Mouse (Mus musculus) hindbrain, embryonic 11.5 days (tissue): ENCODE data around the gene Scn2a. TPM values are rescaled to one million over a fixed set of nuclear protein-coding genes. Genes with fewer than 3 reads are reported as not detected.
"Not testable (repeated sequence)": the region's sequence is repeated elsewhere in the genome, so short reads cannot be mapped to it uniquely, and the experiment has no call there.

Experiments
- ATAC-seq: fragments of 200-750 bp; cut with Nextera tagmentation; 2 replicates; pipeline ENCODE4 v1.8.0; 2017; ENCODE audit warnings: mild to moderate bottlenecking, moderate TSS enrichment, moderate library complexity; ENCODE audit not compliant: low FRiP score
- DNase-seq: peaks from one replicate; pipeline ENCODE4 v3.0.0-alpha.2; 2015; ENCODE audit warnings: low spot score
- H3K27ac ChIP-seq: fragments of 300-500 bp; sonication (generic); 2 replicates; pipeline ENCODE4 v1.5.1; 2014; ENCODE audit warnings: mild to moderate bottlenecking, low read depth, low read length
- H3K27me3 ChIP-seq: fragments of 300-500 bp; sonication (generic); 2 replicates; pipeline ENCODE4 v1.6.1; 2014; ENCODE audit warnings: mild to moderate bottlenecking, low read length, moderate library complexity, mixed read lengths; ENCODE audit not compliant: control insufficient read depth, insufficient read depth
- H3K36me3 ChIP-seq: fragments of 300-500 bp; sonication (generic); 2 replicates; pipeline ENCODE4 v1.6.1; 2014; ENCODE audit warnings: mild to moderate bottlenecking, low read length, moderate library complexity, mixed read lengths; ENCODE audit not compliant: control insufficient read depth, insufficient read depth
- H3K4me1 ChIP-seq: fragments of 300-500 bp; sonication (generic); replicated peaks from 2 replicates; pipeline ENCODE4 v1.6.1; 2014; ENCODE audit warnings: low read length, mixed read lengths; ENCODE audit not compliant: control insufficient read depth, insufficient read depth
- H3K4me2 ChIP-seq: fragments of 300-500 bp; sonication (generic); replicated peaks from 2 replicates; pipeline ENCODE4 v1.6.1; 2014; ENCODE audit warnings: mild to moderate bottlenecking, low read depth, low read length
- H3K4me3 ChIP-seq: fragments of 300-500 bp; sonication (generic); 2 replicates; pipeline ENCODE4 v1.5.1; 2014; ENCODE audit warnings: low read depth, low read length
- H3K9ac ChIP-seq: fragments of 300-500 bp; sonication (generic); 2 replicates; pipeline ENCODE4 v1.6.1; 2014; ENCODE audit warnings: low read depth, low read length
- H3K9me3 ChIP-seq: fragments of 300-500 bp; sonication (generic); 2 replicates; pipeline ENCODE4 v1.6.1; 2016; ENCODE audit warnings: low read length; ENCODE audit not compliant: control insufficient read depth
- WGBS: fragments of 180-500 bp; shearing (Covaris S2); extraction: QIAGEN DNeasy Blood & Tissue Kit; methylation state at CpG from one replicate; pipeline ENCODE4 v1.1.7; 2014; 5-methylcytosine and 5-hydroxymethylcytosine counted together
- polyA plus RNA-seq: library from polyadenylated mRNA; unstranded; fragments of >200 nt; fragmentation: Nextera tagmentation; extraction: Ambion mirVana; gene quantifications from 2 replicates; pipeline ENCODE4 v1.2.1, GENCODE M21; 2014

The Scn2a gene
- polyA plus RNA-seq, 1 experiment from 2014 or later = 16.6 TPM

DNA sequence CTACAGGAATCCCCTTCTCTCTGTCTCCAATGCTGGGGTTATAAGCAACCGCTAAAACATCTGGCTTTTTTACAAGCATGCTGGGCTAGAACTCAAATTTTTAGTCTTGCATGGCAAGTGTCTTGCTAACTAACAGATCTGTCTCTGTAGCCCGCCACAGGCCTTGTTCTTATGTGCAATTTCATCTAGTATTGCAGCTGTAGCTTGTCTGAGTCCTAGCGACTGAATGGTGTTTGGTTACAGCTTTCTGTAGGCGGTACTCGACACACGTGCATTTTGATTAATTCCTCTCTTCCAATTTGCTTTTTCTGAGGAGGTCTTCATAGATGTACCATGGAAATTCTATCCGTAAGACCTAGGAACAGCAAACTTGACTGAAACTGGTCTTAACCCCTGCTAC is 161.9 kb downstream of the Scn2a start:
- H3K9ac ChIP-seq = no peak overlapping the region
- H3K27me3 ChIP-seq = no peaks in the 10 kb centered on the region
- H3K27ac ChIP-seq = no peak overlapping the region
- ATAC-seq (no peak), DNase-seq (no peak)
- H3K4me1 ChIP-seq = no peaks in the 10 kb centered on the region
- no peaks in the 10 kb centered on the region for H3K36me3 ChIP-seq
- H3K9me3 ChIP-seq = no peaks in the 10 kb centered on the region
- H3K4me2 ChIP-seq = no peak overlapping the region
- 78% methylated on average over 7 of the region's 7 CpGs for WGBS
- no peak overlapping the region for H3K4me3 ChIP-seq

DNA sequence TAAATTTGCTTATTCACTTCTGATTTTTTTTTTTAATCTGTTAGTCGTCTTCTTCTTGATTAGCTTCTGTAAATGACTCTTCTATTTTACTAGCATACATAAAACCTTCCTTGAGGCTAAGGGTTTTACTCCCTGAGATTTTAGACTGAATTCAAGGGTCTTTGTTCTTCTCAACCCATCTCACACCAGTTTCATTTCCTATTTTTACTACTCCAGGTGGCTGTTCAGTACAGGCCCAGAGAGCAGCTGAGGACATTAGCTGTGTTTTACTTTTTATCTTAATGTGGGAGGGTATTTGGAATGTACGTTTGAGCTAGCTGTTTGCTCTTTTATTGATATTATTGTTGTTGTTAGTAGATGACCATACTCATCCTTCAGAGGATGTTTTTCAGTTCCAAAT is 162.8 kb downstream of the Scn2a start:
- H3K27me3 ChIP-seq = no peaks in the 10 kb centered on the region
- DNase-seq = no peak
- H3K4me3 ChIP-seq = no peak overlapping the region
- no peaks in the 10 kb centered on the region for H3K36me3 ChIP-seq
- no peak for ATAC-seq
- H3K27ac ChIP-seq = no peak overlapping the region
- H3K4me1 ChIP-seq = no peaks in the 10 kb centered on the region
- WGBS = 81% methylated on average over 2 of the region's 2 CpGs
- H3K9me3 ChIP-seq = no peaks in the 10 kb centered on the region
- no peak overlapping the region for H3K4me2 ChIP-seq
- no peak overlapping the region for H3K9ac ChIP-seq

DNA sequence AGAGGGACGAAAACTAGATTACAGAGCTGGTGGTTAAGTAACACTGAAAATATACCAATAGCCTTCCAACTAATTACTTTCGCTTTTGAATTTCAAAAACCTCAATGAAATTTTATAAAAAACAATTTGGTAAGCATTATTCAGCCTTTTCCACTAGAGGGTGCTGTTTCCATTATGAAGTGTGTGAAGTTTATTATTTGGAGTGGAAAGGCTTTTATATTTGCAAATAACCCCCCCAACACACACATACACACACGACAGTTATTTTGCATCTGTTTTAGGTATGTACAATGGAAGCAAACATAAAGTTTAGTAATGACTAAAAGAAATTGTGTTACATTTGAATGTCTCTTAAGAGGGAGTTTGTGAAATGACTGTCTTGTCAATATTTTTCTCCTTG is 171.9 kb downstream of the Scn2a start:
- 38% methylated on average over 3 of the region's 3 CpGs for WGBS

DNA sequence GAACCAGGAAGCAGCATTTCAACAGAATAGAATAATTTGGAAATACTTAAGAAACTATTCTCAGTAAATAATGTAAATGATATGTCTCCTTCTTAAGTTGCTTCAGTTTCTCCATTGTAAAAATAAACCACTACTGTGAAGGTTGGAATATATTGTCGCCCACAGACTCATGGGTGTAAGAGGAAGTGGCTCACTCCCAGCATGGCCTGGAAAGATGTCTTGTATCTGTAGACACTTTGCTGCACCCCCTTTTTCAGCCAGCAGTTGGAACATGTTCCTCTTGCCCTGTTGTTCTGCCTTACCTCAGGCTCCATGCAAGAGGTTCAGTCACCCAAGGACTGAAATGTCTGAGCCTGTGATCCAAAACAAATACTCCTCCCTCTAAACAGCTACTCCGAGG is 173.0 kb downstream of the Scn2a start:
- Histone ChIP-seq H3K27me3 (no peaks in the 10 kb centered on the region), H3K4me1 (no peaks in the 10 kb centered on the region), H3K27ac (no peak overlapping the region), H3K9ac (no peak overlapping the region), H3K36me3 (no peaks in the 10 kb centered on the region), H3K4me3 (no peak overlapping the region), H3K4me2 (no peak overlapping the region), H3K9me3 (0 out of 2 replicates have a peak, but pooled peaks cover 4% of the 10 kb centered on the region)
- ATAC-seq (no peak), DNase-seq (no peak)
- 87% methylated on average over 2 of the region's 2 CpGs for WGBS

More for the DNA sequence above, 171.9 kb downstream of the Scn2a start:
- Histone ChIP-seq H3K4me2 (no peak overlapping the region), H3K4me3 (no peak overlapping the region), H3K9ac (no peak overlapping the region), H3K27ac (no peak overlapping the region), H3K4me1 (no peaks in the 10 kb centered on the region), H3K36me3 (no peaks in the 10 kb centered on the region), H3K9me3 (0 out of 2 replicates have a peak, but pooled peaks cover 4% of the 10 kb centered on the region), H3K27me3 (no peaks in the 10 kb centered on the region)
- DNase-seq (peak; percentile 63), ATAC-seq (no peak)

DNA sequence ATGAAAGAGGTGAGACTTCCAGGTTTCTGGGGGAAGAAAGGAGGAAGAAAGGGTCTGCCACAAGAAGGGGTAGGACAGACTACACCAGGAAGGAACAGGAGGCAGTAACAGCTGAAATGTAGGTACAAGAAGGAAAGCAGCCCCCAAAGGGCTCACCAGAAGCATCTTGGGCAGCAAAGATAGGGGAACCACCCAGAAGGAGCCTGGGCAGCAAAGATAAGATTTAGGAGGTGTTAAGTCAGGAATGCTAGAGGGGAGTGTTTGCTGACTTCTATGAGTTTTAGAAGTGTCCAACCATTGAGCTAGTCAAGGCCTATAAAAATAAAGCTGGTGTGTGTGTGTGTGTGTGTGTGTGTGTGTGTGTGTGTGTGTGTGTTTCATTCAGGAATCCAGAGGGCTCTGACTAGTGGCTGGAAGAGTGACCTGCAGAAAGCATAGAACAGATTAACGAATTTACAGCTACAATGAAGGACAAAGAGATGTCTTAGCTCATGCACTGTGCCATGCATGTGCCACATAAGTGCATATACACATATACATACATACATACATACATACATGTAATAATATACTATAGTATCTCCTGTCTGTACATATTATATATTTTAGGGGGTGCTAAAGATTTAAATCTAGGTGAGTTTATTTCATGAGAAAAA is 180.6 kb downstream of the Scn2a start:
- Histone ChIP-seq H3K27me3 (no peaks in the 10 kb centered on the region), H3K27ac (no peak overlapping the region), H3K36me3 (no peaks in the 10 kb centered on the region), H3K4me2 (no peak overlapping the region), H3K4me3 (no peak overlapping the region), H3K9me3 (0 out of 2 replicates have a peak, but pooled peaks cover 4% of the 10 kb centered on the region), H3K4me1 (no peaks in the 10 kb centered on the region), H3K9ac (no peak overlapping the region)
- ATAC-seq = no peak
- DNase-seq = no peak
- 90% methylated on average over 1 of the region's 1 CpGs for WGBS

DNA sequence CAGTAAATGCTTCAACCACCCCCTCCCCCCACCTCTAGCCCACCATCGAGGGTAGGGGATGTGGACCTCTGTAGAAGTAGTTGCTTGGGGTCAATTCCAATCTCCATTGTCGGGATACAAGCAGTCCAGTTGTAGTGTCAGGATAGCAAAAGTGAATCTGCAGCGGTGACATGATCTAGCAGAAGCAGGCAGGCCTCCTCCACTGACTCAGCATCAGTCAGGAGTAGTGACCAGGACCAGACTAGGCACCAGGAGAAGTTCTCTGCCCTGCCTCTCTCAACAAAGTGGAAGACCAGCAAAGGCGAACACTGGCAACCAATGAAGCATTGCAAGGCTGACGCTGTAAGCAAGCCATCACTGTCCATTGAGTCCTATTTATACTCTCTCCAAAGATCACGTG is 186.0 kb downstream of the Scn2a start:
- no peaks in the 10 kb centered on the region for H3K36me3 ChIP-seq
- H3K9me3 ChIP-seq = no peaks in the 10 kb centered on the region
- WGBS = 91% methylated on average over 6 of the region's 6 CpGs
- no peak overlapping the region for H3K9ac ChIP-seq
- H3K27me3 ChIP-seq = no peaks in the 10 kb centered on the region
- DNase-seq (no peak), ATAC-seq (no peak)
- no peak overlapping the region for H3K4me3 ChIP-seq
- no peak overlapping the region for H3K4me2 ChIP-seq
- H3K27ac ChIP-seq = no peak overlapping the region
- H3K4me1 ChIP-seq = no peaks in the 10 kb centered on the region

DNA sequence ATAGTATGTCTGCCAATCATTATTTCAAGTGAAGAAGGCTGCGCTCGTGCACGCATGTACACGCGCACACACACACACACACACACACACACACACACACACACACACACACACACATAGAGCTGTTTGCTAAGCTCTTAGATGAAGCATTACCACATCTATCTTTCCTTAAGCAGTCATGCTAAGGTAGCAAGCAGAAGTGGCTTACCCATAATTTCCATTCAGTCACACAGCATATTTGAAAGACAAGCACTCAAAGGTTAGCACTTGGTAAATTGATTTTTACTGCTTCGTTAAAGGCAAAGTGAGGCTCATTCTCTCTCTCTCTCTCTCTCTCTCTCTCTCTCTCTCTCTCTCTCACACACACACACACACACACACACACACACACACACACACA is 190.6 kb downstream of the Scn2a start:
- DNase-seq, H3K9ac ChIP-seq, H3K4me2 ChIP-seq, H3K36me3 ChIP-seq, ATAC-seq, H3K4me3 ChIP-seq, H3K4me1 ChIP-seq, H3K27ac ChIP-seq, H3K27me3 ChIP-seq, H3K9me3 ChIP-seq: not testable (repeated sequence)
- 89% methylated on average over 6 of the region's 6 CpGs for WGBS

Other genes with a start within 250 kb of the Scn2a start
- 33.2 and 34.4 TPM in 2 replicates for gene Scn3a, start 53.1 kb upstream of the Scn2a start, polyA plus RNA-seq
- 17.3 and 32.3 TPM in 2 replicates for gene Csrnp3, start 225.0 kb downstream of the Scn2a start, polyA plus RNA-seq